Mouse (Mus musculus): Measurements from ENCODE around the gene Ccdc153. TPM values are rescaled to one million over a fixed set of nuclear protein-coding genes. Genes with fewer than 3 reads are reported as not detected.

Gene Ccdc153
- polyA plus RNA-seq (2016; fragmentation: Nextera tagmentation; extraction: Ambion mirVana) = not detected in 2 replicates

GRCm38 (mm10) chr9:44240399-44240798 lies at the start of gene Ccdc153:
Gene Ccdc153, plus strand, starts transcription at chr9:44240676.
- no peak within 1 kb of the TSS for H3K9ac ChIP-seq (replicated peaks)
- H3K9me3 ChIP-seq = no peaks in the 10 kb centered on the region
- ATAC-seq (ENCODE audit: low FRiP score, low read depth) = no peak
- no peak within 1 kb of the TSS for H3K27ac ChIP-seq (replicated peaks)
- H3K4me1 ChIP-seq = no peaks in the 10 kb centered on the region
- H3K4me2 ChIP-seq (replicated peaks) = no peak within 1 kb of the TSS
- H3K4me3 ChIP-seq = no peak within 1 kb of the TSS
- no peaks in the 10 kb centered on the region for H3K36me3 ChIP-seq
- 63% methylated on average over 2 of the region's 2 CpGs for WGBS
- no peaks in the 10 kb centered on the region for H3K27me3 ChIP-seq

GRCm38 (mm10) chr9:44191166-44191565 lies 49.3 kb upstream of the Ccdc153 start:
- Histone ChIP-seq H3K27me3 (no peaks in the 10 kb centered on the region), H3K4me2 (replicated peaks) (no peak overlapping the region), H3K4me1 (0 out of 2 replicates have a peak, but pooled peaks cover 6% of the 10 kb centered on the region), H3K9ac (replicated peaks) (no peak overlapping the region), H3K27ac (replicated peaks) (no peak overlapping the region), H3K9me3 (no peaks in the 10 kb centered on the region), H3K4me3 (no peak overlapping the region), H3K36me3 (no peaks in the 10 kb centered on the region)
- 88% methylated on average over 3 of the region's 3 CpGs for WGBS
- no peak for ATAC-seq (ENCODE audit: low FRiP score, low read depth)

- Histone ChIP-seq H3K4me1 (0 out of 2 replicates have a peak, but pooled peaks cover 6% of the 10 kb centered on the region), H3K9me3 (no peaks in the 10 kb centered on the region), H3K4me3 (no peak overlapping the region), H3K4me2 (replicated peaks) (no peak overlapping the region), H3K27me3 (no peaks in the 10 kb centered on the region), H3K27ac (replicated peaks) (no peak overlapping the region), H3K9ac (replicated peaks) (no peak overlapping the region), H3K36me3 (no peaks in the 10 kb centered on the region)
- no peak for ATAC-seq (ENCODE audit: low FRiP score, low read depth)
- 92% methylated on average over 3 of the region's 3 CpGs for WGBS
These were observed 48.2 kb upstream of the Ccdc153 start for GRCm38 (mm10) chr9:44192312-44192711.

GRCm38 (mm10) chr9:44192794-44193193 lies 47.7 kb upstream of the Ccdc153 start:
- H3K27ac ChIP-seq (replicated peaks) = no peak overlapping the region
- no peak for ATAC-seq (ENCODE audit: low FRiP score, low read depth)
- H3K4me1 ChIP-seq = 0 out of 2 replicates have a peak, but pooled peaks cover 6% of the 10 kb centered on the region
- H3K9ac ChIP-seq (replicated peaks) = no peak overlapping the region
- 96% methylated on average over 5 of the region's 5 CpGs for WGBS
- H3K9me3 ChIP-seq = no peaks in the 10 kb centered on the region
- H3K27me3 ChIP-seq = no peaks in the 10 kb centered on the region
- H3K36me3 ChIP-seq = peaks cover 3% of the 10 kb centered on the region
- no peak overlapping the region for H3K4me3 ChIP-seq
- H3K4me2 ChIP-seq (replicated peaks) = no peak overlapping the region

GRCm38 (mm10) chr9:44194000-44194399 lies 46.5 kb upstream of the Ccdc153 start:
- H3K36me3 ChIP-seq = peaks cover 13% of the 10 kb centered on the region
- 91% methylated on average over 1 of the region's 1 CpGs for WGBS
- ATAC-seq (ENCODE audit: low FRiP score, low read depth) = no peak

GRCm38 (mm10) chr9:44196354-44196753 lies 44.1 kb upstream of the Ccdc153 start:
- Histone ChIP-seq H3K4me1 (no peaks in the 10 kb centered on the region), H3K27me3 (no peaks in the 10 kb centered on the region), H3K36me3 (peaks cover 30% of the 10 kb centered on the region), H3K27ac (replicated peaks) (no peak overlapping the region), H3K9ac (replicated peaks) (no peak overlapping the region), H3K4me3 (no peak overlapping the region), H3K9me3 (no peaks in the 10 kb centered on the region), H3K4me2 (replicated peaks) (no peak overlapping the region)
- WGBS = 94% methylated on average over 4 of the region's 4 CpGs
- ATAC-seq (ENCODE audit: low FRiP score, low read depth) = no peak

More at GRCm38 (mm10) chr9:44194000-44194399, 46.5 kb upstream of the Ccdc153 start:
- Histone ChIP-seq H3K4me1 (no peaks in the 10 kb centered on the region), H3K9ac (replicated peaks) (no peak overlapping the region), H3K27me3 (no peaks in the 10 kb centered on the region), H3K9me3 (no peaks in the 10 kb centered on the region), H3K4me2 (replicated peaks) (no peak overlapping the region), H3K4me3 (no peak overlapping the region), H3K27ac (replicated peaks) (no peak overlapping the region)

GRCm38 (mm10) chr9:44199166-44199565 lies 41.3 kb upstream of the Ccdc153 start:
- 96% methylated on average over 3 of the region's 3 CpGs for WGBS
- H3K4me2 ChIP-seq (replicated peaks) = no peak overlapping the region
- no peaks in the 10 kb centered on the region for H3K4me1 ChIP-seq
- no peak for ATAC-seq (ENCODE audit: low FRiP score, low read depth)
- no peaks in the 10 kb centered on the region for H3K27me3 ChIP-seq
- no peaks in the 10 kb centered on the region for H3K9me3 ChIP-seq
- no peak overlapping the region for H3K9ac ChIP-seq (replicated peaks)
- H3K27ac ChIP-seq (replicated peaks) = no peak overlapping the region
- H3K36me3 ChIP-seq = peaks cover 30% of the 10 kb centered on the region
- H3K4me3 ChIP-seq = no peak overlapping the region

GRCm38 (mm10) chr9:44199580-44199979 lies 40.9 kb upstream of the Ccdc153 start:
- Histone ChIP-seq H3K27me3 (no peaks in the 10 kb centered on the region), H3K4me3 (no peak overlapping the region), H3K4me1 (no peaks in the 10 kb centered on the region), H3K9ac (replicated peaks) (no peak overlapping the region), H3K4me2 (replicated peaks) (no peak overlapping the region), H3K36me3 (peaks cover 30% of the 10 kb centered on the region), H3K9me3 (no peaks in the 10 kb centered on the region), H3K27ac (replicated peaks) (no peak overlapping the region)
- no peak for ATAC-seq (ENCODE audit: low FRiP score, low read depth)

GRCm38 (mm10) chr9:44200458-44200857 lies 40.0 kb upstream of the Ccdc153 start:
- Histone ChIP-seq H3K9me3 (no peaks in the 10 kb centered on the region), H3K4me2 (replicated peaks) (no peak overlapping the region), H3K9ac (replicated peaks) (no peak overlapping the region), H3K4me1 (no peaks in the 10 kb centered on the region), H3K4me3 (no peak overlapping the region), H3K36me3 (peaks cover 30% of the 10 kb centered on the region), H3K27ac (replicated peaks) (no peak overlapping the region), H3K27me3 (no peaks in the 10 kb centered on the region)
- no peak for ATAC-seq (ENCODE audit: low FRiP score, low read depth)
- 55% methylated on average over 3 of the region's 3 CpGs for WGBS

GRCm38 (mm10) chr9:44207840-44208239 lies 32.6 kb upstream of the Ccdc153 start:
- Histone ChIP-seq H3K27me3 (no peaks in the 10 kb centered on the region), H3K9me3 (0 out of 2 replicates have a peak, but pooled peaks cover 6% of the 10 kb centered on the region), H3K36me3 (peaks cover 8% of the 10 kb centered on the region; the same call in 1 of the 2 replicates), H3K4me1 (no peaks in the 10 kb centered on the region), H3K4me3 (no peak overlapping the region), H3K9ac (replicated peaks) (no peak overlapping the region), H3K4me2 (replicated peaks) (no peak overlapping the region), H3K27ac (replicated peaks) (no peak overlapping the region)
- 96% methylated on average over 2 of the region's 2 CpGs for WGBS
- no peak for ATAC-seq (ENCODE audit: low FRiP score, low read depth)

GRCm38 (mm10) chr9:44209416-44209815 lies 31.1 kb upstream of the Ccdc153 start:
- 97% methylated on average over 4 of the region's 4 CpGs for WGBS
- Histone ChIP-seq H3K4me2 (replicated peaks) (no peak overlapping the region), H3K27me3 (no peaks in the 10 kb centered on the region), H3K27ac (replicated peaks) (no peak overlapping the region), H3K4me1 (no peaks in the 10 kb centered on the region), H3K9me3 (0 out of 2 replicates have a peak, but pooled peaks cover 6% of the 10 kb centered on the region), H3K9ac (replicated peaks) (no peak overlapping the region), H3K36me3 (peaks cover 9% of the 10 kb centered on the region; the same call in 1 of the 2 replicates), H3K4me3 (no peak overlapping the region)
- ATAC-seq (ENCODE audit: low FRiP score, low read depth) = no peak

- no peaks in the 10 kb centered on the region for H3K4me1 ChIP-seq
- no peak overlapping the region for H3K4me3 ChIP-seq
- H3K4me2 ChIP-seq (replicated peaks) = no peak overlapping the region
- 95% methylated on average over 4 of the region's 4 CpGs for WGBS
- H3K36me3 ChIP-seq = peaks cover 9% of the 10 kb centered on the region; the same call in 1 of the 2 replicates
- H3K9ac ChIP-seq (replicated peaks) = no peak overlapping the region
- no peak overlapping the region for H3K27ac ChIP-seq (replicated peaks)
- H3K9me3 ChIP-seq = 0 out of 2 replicates have a peak, but pooled peaks cover 6% of the 10 kb centered on the region
- no peaks in the 10 kb centered on the region for H3K27me3 ChIP-seq
- no peak for ATAC-seq (ENCODE audit: low FRiP score, low read depth)
These were observed 28.1 kb upstream of the Ccdc153 start for GRCm38 (mm10) chr9:44212406-44212805.

GRCm38 (mm10) chr9:44213538-44213937 lies 26.9 kb upstream of the Ccdc153 start:
- H3K27ac ChIP-seq (replicated peaks) = no peak overlapping the region
- H3K36me3 ChIP-seq = peaks cover 9% of the 10 kb centered on the region; the same call in 1 of the 2 replicates
- 0 out of 2 replicates have a peak, but pooled peaks cover 6% of the 10 kb centered on the region for H3K9me3 ChIP-seq
- WGBS = 95% methylated on average over 14 of the region's 14 CpGs
- no peak overlapping the region for H3K9ac ChIP-seq (replicated peaks)
- no peak overlapping the region for H3K4me2 ChIP-seq (replicated peaks)
- no peaks in the 10 kb centered on the region for H3K4me1 ChIP-seq
- ATAC-seq (ENCODE audit: low FRiP score, low read depth) = no peak
- H3K27me3 ChIP-seq = no peaks in the 10 kb centered on the region
- H3K4me3 ChIP-seq = no peak overlapping the region
